Mouse (Mus musculus) spleen, postnatal 14 days (tissue): ENCODE measurements around the gene Mien1.

Source experiments
- DNase-seq, 2 experiments: peaks; one replicate each; pipeline ENCODE4 v3.0.0; 2021 to 2022; ENCODE audit warnings: low spot score in 2 of 2

Gene Mien1

DNA sequence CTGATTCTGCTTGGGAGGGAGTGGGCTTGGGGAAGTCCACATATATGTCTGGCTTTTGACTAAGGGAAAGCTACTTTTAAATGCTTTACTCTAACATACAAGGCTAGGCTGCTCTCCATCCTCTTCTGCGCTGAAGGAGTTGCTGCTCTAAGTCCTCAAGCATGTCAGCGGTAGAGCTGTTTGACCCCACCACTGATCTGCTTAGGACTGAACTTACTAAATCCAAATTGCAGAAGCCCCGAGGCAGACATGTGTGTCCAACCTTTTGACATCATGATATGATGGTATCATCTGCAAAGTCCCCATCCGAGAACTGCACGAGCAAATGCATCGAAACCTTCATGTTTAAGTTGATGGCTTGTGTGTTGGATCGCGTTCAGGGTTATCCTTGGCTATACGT is 21.1 kb upstream of the Mien1 start:
- DNase-seq = no peak

DNA sequence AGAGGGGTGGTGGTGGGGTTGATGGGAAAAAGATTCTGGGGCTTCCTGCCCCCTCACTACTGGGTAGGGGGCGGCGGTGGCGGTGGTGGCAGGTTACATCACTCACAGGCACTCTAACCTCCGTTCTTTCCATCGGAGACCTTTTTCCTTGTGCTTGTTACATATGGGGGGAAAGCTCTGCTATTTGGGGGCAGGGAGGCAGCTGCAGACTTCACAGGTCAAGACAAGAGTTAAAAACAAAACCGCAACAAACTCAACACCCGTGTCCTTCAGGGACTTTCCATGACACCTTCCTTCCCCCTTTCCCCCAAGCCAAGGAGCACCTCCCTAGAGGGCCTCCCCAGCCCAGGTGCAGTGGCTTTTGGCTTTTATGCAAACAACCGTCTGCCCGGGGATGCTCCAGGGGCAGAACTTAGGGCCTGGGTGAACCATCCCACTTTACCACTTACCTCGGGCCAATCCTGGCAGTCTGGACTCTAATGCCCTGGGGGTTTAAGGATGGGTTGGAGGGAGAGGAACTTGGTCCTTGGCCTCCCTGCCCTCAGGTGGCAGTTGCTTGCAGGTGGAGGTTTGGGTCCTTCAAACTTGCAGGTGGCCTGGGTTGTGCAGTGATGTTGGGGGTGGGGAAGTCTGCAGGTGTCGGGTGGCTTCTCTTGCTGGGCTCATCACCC is 20.4 kb upstream of the Mien1 start:
- DNase-seq = peak; percentile 34 to 53

DNA sequence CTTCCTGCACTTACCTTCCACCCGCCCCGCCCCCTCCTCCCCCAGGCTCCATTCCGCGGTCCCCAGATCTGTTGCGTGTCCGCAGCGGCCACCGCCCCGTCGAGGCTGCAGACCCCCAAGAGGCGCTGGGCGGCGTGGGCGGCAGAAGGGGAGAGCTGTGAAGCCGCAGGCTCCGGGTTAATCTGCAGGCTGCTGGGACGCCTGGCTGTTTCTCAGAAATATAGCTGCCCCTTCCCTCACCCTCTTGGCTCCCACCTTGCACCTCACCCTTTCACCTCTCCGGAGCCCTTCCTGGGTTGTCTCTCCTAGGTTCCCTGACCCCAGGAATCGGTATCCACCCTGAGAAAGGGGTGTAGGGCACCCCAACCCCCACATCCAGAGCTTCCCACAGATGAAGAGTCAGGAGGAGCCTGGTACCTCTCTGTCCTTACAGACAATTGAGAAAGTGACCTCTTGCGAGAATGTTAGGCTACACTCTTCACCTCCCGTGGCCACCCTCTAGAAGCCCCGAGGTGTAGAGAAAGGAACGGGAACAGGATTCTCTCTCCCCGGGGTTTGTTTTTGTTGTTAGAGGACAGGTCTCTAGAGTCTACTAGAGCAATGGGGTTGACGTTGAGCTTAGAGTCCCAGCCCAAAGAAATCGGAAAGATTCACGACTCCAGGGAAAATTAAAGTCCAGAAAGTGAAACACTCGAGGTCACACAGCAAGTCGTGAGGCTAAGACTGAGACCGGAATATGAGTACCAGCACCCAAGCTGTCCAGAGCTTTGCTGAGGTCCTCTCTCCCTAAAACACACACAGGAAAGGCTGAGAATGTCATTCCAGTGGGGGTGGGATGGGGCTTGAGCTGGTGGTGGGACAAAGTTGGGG is 19.6 kb upstream of the Mien1 start:
- no peak for DNase-seq

DNA sequence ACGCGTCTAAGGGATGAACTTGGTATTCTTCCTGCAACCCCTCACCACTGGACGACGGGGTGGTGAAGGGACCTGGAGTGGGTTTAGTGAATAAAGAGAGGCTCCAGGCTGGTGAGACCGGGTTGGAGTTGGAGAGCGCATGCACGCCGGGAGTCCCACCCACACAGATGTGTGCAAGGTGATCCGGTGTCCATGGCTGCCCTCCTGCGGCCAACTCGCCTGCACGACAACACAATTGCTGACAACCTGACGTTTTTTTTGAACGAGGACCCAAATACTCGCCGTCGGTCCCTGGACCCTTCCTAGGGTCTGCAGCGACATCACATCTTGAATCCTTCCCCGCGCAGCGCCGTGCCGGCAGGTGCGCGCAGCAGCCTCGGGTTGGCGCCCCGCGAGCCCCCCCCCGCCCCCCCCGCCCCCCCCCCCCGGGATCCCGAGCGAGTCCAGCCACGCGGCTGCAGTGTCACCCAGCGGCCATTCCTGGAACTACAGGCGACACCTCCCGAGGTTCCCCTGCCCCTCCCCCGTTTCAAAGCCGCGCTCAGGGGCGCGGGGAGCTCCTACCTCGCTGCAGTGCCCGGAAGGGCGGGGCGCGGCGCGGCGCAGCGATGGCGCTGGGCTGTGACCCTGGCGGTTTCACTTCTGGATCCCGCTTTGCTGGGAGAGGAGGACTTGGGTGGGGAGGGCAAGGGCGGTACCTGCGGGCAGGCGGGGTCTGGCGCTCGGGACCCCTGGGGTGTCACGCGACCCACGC is 18.8 kb upstream of the Mien1 start:
- DNase-seq = peak; percentile 92 to 94

GRCm38 (mm10) chr11:98456945-98457344 is 18.2 kb upstream of the Mien1 start:
- no peak for DNase-seq

- DNase-seq = no peak
These were observed 17.8 kb upstream of the Mien1 start for GRCm38 (mm10) chr11:98456545-98456944.

GRCm38 (mm10) chr11:98455484-98455883 is 16.7 kb upstream of the Mien1 start:
- no peak for DNase-seq

DNA sequence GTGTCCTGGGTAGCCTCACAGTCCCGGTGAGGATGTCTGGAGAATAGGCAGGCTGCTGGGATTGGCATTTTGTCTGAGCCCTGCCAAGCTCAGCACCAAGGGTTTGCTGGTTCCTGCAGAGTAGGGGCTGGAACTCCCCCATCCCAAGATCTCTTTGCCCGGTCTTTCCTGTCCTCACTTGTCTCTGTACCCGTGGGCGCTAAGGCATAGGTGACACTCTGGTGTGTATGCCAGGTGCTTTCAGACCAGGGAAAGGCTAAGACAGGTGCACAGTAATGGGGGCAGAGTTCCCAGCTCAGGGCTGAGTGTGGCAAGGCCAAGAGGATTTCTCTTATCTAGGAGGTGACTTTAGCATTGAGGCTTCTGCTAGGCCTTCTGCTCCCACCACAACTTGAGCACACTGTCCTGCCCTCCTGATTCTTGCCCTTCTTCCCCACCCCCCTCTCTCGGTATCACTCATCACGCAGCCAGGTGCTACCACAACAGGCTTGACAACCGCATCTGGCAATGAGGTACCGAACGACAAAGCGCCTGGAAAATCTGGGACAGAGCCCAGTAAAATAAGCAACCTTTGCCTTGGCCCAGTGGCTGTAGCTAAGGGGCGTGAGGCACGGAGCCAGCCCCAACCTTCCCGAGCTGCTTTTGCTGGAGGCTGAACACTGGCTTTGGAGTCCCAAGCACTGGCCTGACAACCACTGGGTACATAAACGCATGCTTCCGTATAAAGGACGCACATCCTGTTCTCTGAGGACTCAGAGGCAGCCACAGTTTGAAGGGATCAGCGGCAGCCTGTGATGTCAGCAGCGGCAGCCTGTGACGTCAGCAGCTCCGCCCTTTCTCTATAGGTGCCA is 11.4 kb upstream of the Mien1 start:
- no peak for DNase-seq

DNA sequence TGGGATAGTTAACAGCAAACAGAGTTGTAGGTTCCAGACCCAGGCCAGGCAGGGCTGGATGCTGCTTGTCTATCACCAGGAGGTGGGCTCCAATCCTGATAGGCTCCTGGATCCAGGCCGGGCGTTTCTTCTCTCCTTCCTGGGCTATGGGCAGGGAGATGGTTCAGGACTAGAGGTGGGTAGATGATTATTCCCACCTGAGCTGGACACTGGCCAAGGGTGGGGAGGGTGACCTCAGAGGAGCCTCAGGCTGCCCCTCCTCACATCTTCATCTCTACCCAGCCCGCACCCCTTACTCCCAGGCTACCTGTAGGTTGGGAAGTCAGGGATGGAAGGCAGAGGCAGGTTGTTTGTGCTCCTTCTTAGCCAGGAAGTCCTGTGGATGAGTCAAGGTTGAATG is 10.6 kb upstream of the Mien1 start:
- no peak for DNase-seq

DNA sequence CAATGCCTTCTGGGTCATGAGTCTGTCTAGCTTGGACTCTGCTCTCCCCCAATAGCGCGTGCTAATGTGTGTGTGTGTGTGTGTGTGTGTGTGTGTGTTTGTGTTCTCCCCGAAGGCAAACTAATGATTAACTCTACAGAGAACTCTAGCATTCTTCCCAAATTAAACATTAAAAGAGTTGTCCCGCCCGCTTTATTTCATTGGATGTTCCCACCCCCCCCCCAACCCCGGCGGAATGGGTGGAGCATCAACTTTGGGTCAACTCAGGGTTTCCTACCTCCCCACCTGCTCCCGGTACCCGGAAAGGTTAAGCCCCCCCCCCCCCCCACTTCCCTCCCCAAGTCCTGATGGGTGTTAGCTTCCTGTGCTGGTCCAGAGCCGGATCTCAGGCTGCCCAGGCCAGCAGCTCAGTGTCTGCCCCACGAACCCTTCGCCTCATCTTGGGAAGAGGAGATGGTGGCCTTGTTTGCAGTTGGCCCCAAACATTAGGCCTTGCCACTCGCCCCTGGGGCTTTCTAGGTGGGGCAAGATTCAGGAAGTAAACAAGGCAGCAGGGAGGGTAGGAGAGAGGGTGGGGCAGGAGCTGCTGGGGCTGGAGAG is 9.5 kb upstream of the Mien1 start:
- DNase-seq = no peak

DNA sequence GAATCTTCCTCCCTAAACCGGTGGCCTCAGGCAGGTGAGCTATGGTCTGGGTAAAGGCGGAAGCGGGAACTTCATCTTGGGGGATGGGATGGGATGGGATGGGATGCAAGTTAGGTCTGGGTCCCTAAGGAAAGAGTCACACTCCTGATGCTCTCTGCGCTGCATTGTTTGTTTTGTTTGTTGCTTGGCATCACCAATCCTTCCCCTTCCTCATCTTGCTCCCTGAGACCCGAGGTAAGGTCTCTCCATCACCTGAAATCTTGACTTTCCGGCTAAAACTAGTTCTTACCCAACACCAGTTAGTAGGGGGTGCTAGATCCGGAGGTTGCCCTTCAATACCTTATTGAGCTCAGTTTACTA is 8.7 kb upstream of the Mien1 start:
- no peak for DNase-seq

DNA sequence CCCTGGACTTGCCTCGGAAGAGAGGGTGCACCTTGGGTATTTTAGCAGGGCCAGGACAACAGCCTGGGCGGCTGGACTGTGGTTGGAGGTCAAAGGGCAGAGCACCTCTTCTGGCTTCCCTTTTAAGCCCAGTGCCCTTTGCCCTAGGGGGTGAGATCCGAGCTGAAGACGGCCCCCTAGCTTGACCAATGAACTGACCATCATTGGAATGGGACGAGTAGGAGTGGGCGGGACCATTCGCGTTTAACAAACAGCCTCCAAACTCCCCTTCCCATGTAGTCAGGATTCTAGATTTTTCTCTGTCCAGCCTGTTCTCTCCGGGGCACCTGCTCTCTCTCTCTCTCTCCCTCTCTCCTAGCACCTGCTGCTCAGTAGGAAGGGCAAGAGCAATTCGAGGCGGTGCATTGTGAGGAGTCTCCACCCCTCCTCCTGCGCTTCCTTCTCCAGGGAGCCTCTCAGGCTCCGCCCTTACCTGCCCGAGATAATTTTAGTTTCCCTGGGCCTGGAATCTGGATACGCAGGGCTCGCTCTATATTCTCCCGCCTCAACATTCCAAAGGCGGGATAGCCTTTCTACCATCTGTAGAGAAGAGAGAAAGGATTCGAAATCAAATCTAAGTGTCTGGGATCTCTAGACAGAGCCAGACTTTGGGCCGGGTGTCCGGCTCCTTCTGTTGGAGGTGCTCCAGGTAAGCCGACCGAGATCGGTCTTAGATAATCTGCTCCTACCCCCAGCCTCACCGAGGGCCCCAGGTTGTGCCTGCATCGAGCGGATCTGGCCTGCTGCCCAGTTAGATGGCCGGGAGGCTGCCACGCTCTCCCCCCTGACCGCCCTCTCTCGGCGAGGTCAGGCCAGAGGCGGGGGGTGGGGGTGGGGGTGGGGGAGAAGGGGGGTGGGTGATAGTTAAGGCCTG is 8.0 kb upstream of the Mien1 start:
- no peak for DNase-seq

- no peak for DNase-seq
These were observed 7.4 kb upstream of the Mien1 start, which contains the start of gene Grb7 for GRCm38 (mm10) chr11:98446213-98446561. Gene Grb7, plus strand, starts transcription at chr11:98446394.

DNA sequence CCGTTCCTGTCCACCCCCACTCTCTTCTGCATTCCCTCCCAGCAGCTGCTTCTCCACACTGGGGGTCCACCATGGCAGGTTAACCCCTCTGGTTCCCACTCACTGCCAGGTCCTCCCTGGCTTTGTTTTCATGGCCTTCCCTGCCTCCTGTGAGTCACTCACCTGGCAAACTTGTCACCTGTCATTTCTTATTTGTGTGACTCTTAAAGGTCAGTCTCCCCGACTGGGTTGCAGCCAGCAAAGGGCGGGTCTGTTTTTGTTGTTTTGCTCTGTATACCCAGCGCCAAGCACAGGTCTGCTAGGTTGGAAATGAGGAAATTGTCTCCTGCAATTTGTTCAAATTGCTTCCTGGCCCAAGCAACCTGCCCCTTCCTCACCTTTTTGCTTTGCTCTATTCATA is 6.9 kb upstream of the Mien1 start:
- no peak for DNase-seq

- DNase-seq = no peak
These were observed 6.4 kb upstream of the Mien1 start for GRCm38 (mm10) chr11:98445238-98445637.

GRCm38 (mm10) chr11:98443688-98444087 is 4.9 kb upstream of the Mien1 start:
- DNase-seq = no peak

DNA sequence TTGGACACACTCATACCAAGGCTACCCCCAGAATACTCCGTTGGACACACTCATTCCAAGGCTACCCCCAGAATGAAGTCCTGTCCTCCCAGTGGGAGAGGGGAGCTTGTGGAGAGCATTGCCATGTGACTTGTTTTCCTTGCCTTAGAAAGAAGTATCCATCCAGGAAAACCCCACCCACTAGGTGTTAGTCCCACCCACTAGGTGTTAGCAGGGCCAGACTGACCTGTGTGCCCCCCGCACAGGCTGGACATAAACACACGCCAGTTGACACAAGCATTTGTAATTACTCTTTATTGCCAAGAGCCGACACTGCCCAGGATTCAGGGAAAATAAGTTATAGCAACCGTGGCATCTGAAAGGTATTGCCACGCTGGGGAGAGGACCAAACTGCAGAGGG is 1.4 kb downstream of the Mien1 start:
- peak in 1 of 2 experiments; percentile 4 for DNase-seq

DNA sequence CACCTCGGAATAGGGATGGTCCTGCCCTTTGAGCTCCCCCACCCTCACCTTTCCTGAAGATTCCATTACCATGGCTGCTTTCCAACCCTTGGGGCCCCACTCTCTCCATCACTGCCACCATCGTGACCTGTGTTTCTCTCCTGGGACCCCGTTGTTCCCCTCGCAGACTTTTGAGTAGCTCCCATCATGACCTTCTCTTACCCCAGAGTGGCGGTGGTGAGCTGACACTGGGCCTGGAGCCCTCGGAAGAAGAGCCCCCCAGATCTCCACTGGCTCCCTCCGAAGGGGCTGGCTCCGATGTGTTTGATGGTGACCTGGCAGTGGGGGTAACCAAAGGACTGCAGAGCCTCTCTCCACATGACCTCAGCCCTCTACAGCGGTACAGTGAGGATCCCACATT is 3.1 kb downstream of the Mien1 start:
- DNase-seq = no peak

GRCm38 (mm10) chr11:98431743-98432502 is 6.9 kb downstream of the Mien1 start:
- DNase-seq = no peak
